Mouse (Mus musculus) megakaryocyte, embryonic 14.5 days (primary cell): ENCODE data around the gene Trim80.

Experiments
- FLI1 ChIP-seq: IDR thresholded peaks from 2 replicates; pipeline ENCODE4 v1.6.1; 2012; ENCODE audit warnings: low read length, inconsistent platforms, mixed read lengths
- GATA1 ChIP-seq: IDR thresholded peaks from 3 replicates; pipeline ENCODE4 v1.6.1; 2012; ENCODE audit warnings: mixed read lengths, low read length, inconsistent platforms, borderline replicate concordance

- TF ChIP-seq GATA1 (no peak), FLI1 (no peak)
Measured at GRCm38 (mm10) chr11:115393721-115394325, 46.5 kb upstream of the Trim80 start.
